ENCODE assay signal across 13 mouse cellular contexts in the genomic region with DNA sequence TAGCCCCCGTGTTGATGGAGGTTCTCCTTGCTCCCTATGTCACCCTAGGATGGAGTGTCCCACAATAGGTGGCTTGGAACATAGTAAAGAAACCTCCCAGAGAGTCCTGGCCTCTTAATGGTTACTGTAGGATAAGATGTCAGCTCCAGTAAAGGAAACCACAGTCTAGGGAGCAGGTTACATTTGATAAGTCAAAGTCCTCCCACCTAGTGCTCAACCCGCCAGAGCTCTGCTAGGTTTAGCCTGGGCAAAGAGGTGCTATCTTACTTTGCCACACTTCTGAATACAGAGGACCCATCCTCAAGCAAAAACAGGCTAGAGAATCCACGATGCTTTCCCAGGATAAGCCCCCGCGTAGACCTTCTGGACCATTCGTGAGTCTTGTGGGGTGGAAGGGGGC. TPM values are rescaled to one million over a fixed set of nuclear protein-coding genes. Genes with fewer than 3 reads are reported as not detected.
A peak's percentile ranks its signal among the peaks of the same experiment; 100 is the strongest.
DNase-seq lines count a peak whose midpoint lies in the region; ATAC-seq and TF ChIP-seq lines count a peak whose summit lies in the region.
"Had no signal": no experiment of that assay in that cellular context is flagged by ENCODE, and none has a peak within 500 bp of the region (broad histone marks: within the 10 kb centered on the region; RNA-seq: fewer than 3 reads in every experiment).

No protein-coding gene starts in this region.

- H3K4me1 ChIP-seq in kidney, embryonic 14.5 days (ENCODE audit: control insufficient read depth, insufficient read depth, low read length): peaks cover 29% of the 10 kb centered on the region
- peaks cover 8% of the 10 kb centered on the region for H3K4me1 ChIP-seq in brown adipose tissue, adult 24 weeks (ENCODE audit: control insufficient read depth, insufficient read depth, insufficient read length, low read length)
- peaks cover 16% of the 10 kb centered on the region; the same call in 1 of the 2 replicates for H3K4me1 ChIP-seq in hindbrain, embryonic 14.5 days (replicated peaks; ENCODE audit: control insufficient read depth, insufficient read depth, low read length)
- H3K4me1 ChIP-seq in liver, embryonic 16.5 days (ENCODE audit: control insufficient read depth, low read depth, low read length): peaks cover 72% of the 10 kb centered on the region

- H3K9me3 ChIP-seq in kidney, embryonic 14.5 days (ENCODE audit: control insufficient read depth, low read length): no peaks in the 10 kb centered on the region
- H3K9me3 ChIP-seq in hindbrain, embryonic 14.5 days (ENCODE audit: control insufficient read depth, low read length): no peaks in the 10 kb centered on the region
- H3K9me3 ChIP-seq in liver, embryonic 16.5 days (replicated peaks; ENCODE audit: control insufficient read depth, low read length): no peaks in the 10 kb centered on the region
- H3K9me3 ChIP-seq: midbrain, embryonic 15.5 days had no signal

- no peak overlapping the region; the same call in 1 of the 2 replicates for H3K4me3 ChIP-seq in kidney, embryonic 14.5 days (ENCODE audit: low read length)
- H3K4me3 ChIP-seq in brown adipose tissue, adult 24 weeks (ENCODE audit: insufficient read depth, low read depth, low read length): peak overlapping the region; percentile 77
- H3K4me3 ChIP-seq in hindbrain, embryonic 14.5 days (replicated peaks; ENCODE audit: low read length): no peak overlapping the region
- H3K4me3 ChIP-seq in liver, embryonic 16.5 days (ENCODE audit: low read depth, low read length): no peak overlapping the region
- no peak overlapping the region for H3K4me3 ChIP-seq in layer of hippocampus, adult 2 months

- no peak for ATAC-seq in kidney, embryonic 14.5 days (ENCODE audit: low FRiP score, low TSS enrichment)
- ATAC-seq in hindbrain, embryonic 14.5 days (ENCODE audit: low FRiP score): no peak
- peak; percentile 37 for ATAC-seq in liver, embryonic 16.5 days (ENCODE audit: low read depth)
- ATAC-seq: midbrain, embryonic 15.5 days had no signal

- DNase-seq in kidney, postnatal 10 days: no peak
- DNase-seq in hindbrain, embryonic 14.5 days (ENCODE audit: low spot score): no peak
- DNase-seq in right cerebral cortex, postnatal 14 days: no peak
- no peak for DNase-seq in thymus, postnatal 14 days
- DNase-seq in layer of hippocampus, adult 2 months (ENCODE audit: low spot score in 2 of 2): no peak
- DNase-seq: right cerebral cortex, postnatal 4 days had no signal

- no peaks in the 10 kb centered on the region for H3K27me3 ChIP-seq in kidney, embryonic 14.5 days (ENCODE audit: control insufficient read depth, insufficient read depth, low read length)
- peaks cover 15% of the 10 kb centered on the region for H3K27me3 ChIP-seq in hindbrain, embryonic 14.5 days (ENCODE audit: control insufficient read depth, insufficient read depth, low read length)
- no peaks in the 10 kb centered on the region for H3K27me3 ChIP-seq in liver, embryonic 16.5 days (ENCODE audit: control insufficient read depth, insufficient read depth, low read depth, low read length)

- H3K36me3 ChIP-seq in kidney, embryonic 14.5 days (ENCODE audit: control insufficient read depth, insufficient read depth, low read length): no peaks in the 10 kb centered on the region
- no peaks in the 10 kb centered on the region for H3K36me3 ChIP-seq in hindbrain, embryonic 14.5 days (replicated peaks; ENCODE audit: control insufficient read depth, insufficient read depth)
- no peaks in the 10 kb centered on the region for H3K36me3 ChIP-seq in liver, embryonic 16.5 days (ENCODE audit: control insufficient read depth, insufficient read depth)
- H3K36me3 ChIP-seq: midbrain, embryonic 15.5 days had no signal

- WGBS in kidney, embryonic 14.5 days: 79% methylated on average over 6 of the region's 6 CpGs
- WGBS in hindbrain, embryonic 14.5 days: 92% methylated on average over 6 of the region's 6 CpGs
- 27% methylated on average over 6 of the region's 6 CpGs for WGBS in liver, embryonic 16.5 days (ENCODE audit: insufficient replicate concordance)

- H3K27ac ChIP-seq in kidney, embryonic 14.5 days (ENCODE audit: low read depth, low read length): no peak overlapping the region
- H3K27ac ChIP-seq in brown adipose tissue, adult 24 weeks (replicated peaks; ENCODE audit: low read depth, low read length): peak overlapping the region; percentile 15; the same call in 1 of the 2 replicates
- no peak overlapping the region for H3K27ac ChIP-seq in hindbrain, embryonic 14.5 days
- H3K27ac ChIP-seq in liver, embryonic 16.5 days (ENCODE audit: low read length): peak overlapping the region; percentile 77
- H3K27ac ChIP-seq in layer of hippocampus, adult 2 months: no peak overlapping the region
- H3K27ac ChIP-seq: midbrain, embryonic 15.5 days had no signal

- no peak overlapping the region for H3K9ac ChIP-seq in kidney, embryonic 14.5 days (ENCODE audit: low read depth, low read length)
- no peak overlapping the region for H3K9ac ChIP-seq in hindbrain, embryonic 14.5 days
- peak overlapping the region; percentile 35 for H3K9ac ChIP-seq in liver, embryonic 16.5 days (ENCODE audit: low read depth, low read length)
- H3K9ac ChIP-seq: midbrain, embryonic 15.5 days had no signal

- H3K4me2 ChIP-seq in kidney, embryonic 14.5 days (replicated peaks; ENCODE audit: low read depth, low read length): peak overlapping the region; percentile 81
- 0 out of 2 replicates have a peak overlapping the region, but pooled peaks have one; percentile 66 for H3K4me2 ChIP-seq in hindbrain, embryonic 14.5 days (replicated peaks)
- H3K4me2 ChIP-seq in liver, embryonic 16.5 days (ENCODE audit: low read depth, low read length): peak overlapping the region; percentile 93

- TF ChIP-seq CTCF in layer of hippocampus, adult 2 months (conservative IDR thresholded peaks at IDR 0.05): no peak

RNA-seq across cellular contexts. Expression of a gene that starts 1.1 kb away (rescaled TPM):
- polyA plus RNA-seq in kidney, embryonic 14.5 days (2014; fragmentation: Nextera tagmentation; extraction: Ambion mirVana): not detected in 2 replicates
- not detected in 2 replicates for polyA plus RNA-seq in brown adipose tissue, adult 24 weeks (2012; ENCODE audit: insufficient read depth, insufficient read length, missing spikeins)
- polyA plus RNA-seq in hindbrain, embryonic 14.5 days (2014; fragmentation: Nextera tagmentation; extraction: Ambion mirVana): not detected in 2 replicates
- polyA plus RNA-seq in liver, embryonic 16.5 days (2015; fragmentation: Nextera tagmentation; extraction: Ambion mirVana): not detected in 2 replicates
- total RNA-seq in layer of hippocampus, adult 2 months (2021): not detected
- total RNA-seq: gastrocnemius, adult 8-10 months; layer of hippocampus, adult 18-20 months had no signal
- polyA plus RNA-seq: cortical plate, adult 2 months; midbrain, embryonic 15.5 days had no signal

RNA-seq across cellular contexts. Expression of a gene that starts 2.3 kb away (rescaled TPM):
- 3.8 and 6.4 TPM in 2 replicates for polyA plus RNA-seq in kidney, embryonic 14.5 days (2014; fragmentation: Nextera tagmentation; extraction: Ambion mirVana)
- 2.5 and 3.3 TPM in 2 replicates for polyA plus RNA-seq in brown adipose tissue, adult 24 weeks (2012; ENCODE audit: insufficient read depth, insufficient read length, missing spikeins)
- polyA plus RNA-seq in hindbrain, embryonic 14.5 days (2014; fragmentation: Nextera tagmentation; extraction: Ambion mirVana): 2.2 and 2.3 TPM in 2 replicates
- polyA plus RNA-seq in liver, embryonic 16.5 days (2015; fragmentation: Nextera tagmentation; extraction: Ambion mirVana): 1.3 and 1.4 TPM in 2 replicates
- 1 to 10 TPM; 1.3 to 1.4 TPM for total RNA-seq in layer of hippocampus, adult 2 months (2021)

RNA-seq across cellular contexts. Expression of a gene that starts 16.4 kb away (rescaled TPM):
- polyA plus RNA-seq in kidney, embryonic 14.5 days (2014; fragmentation: Nextera tagmentation; extraction: Ambion mirVana): 0.20 and 0.28 TPM in 2 replicates
- not detected in 2 replicates for polyA plus RNA-seq in brown adipose tissue, adult 24 weeks (2012; ENCODE audit: insufficient read depth, insufficient read length, missing spikeins)
- polyA plus RNA-seq in hindbrain, embryonic 14.5 days (2014; fragmentation: Nextera tagmentation; extraction: Ambion mirVana): 0.20 and 0.33 TPM in 2 replicates
- 6.5 and 6.8 TPM in 2 replicates for polyA plus RNA-seq in liver, embryonic 16.5 days (2015; fragmentation: Nextera tagmentation; extraction: Ambion mirVana)
- total RNA-seq in layer of hippocampus, adult 2 months (2021): not detected
- total RNA-seq: layer of hippocampus, adult 18-20 months had no signal

RNA-seq across cellular contexts. Expression of a gene that starts 20.4 kb away (rescaled TPM):
- polyA plus RNA-seq in kidney, embryonic 14.5 days (2014; fragmentation: Nextera tagmentation; extraction: Ambion mirVana): 2.3 and 4.9 TPM in 2 replicates
- polyA plus RNA-seq in brown adipose tissue, adult 24 weeks (2012; ENCODE audit: insufficient read depth, insufficient read length, missing spikeins): not detected in 2 replicates
- polyA plus RNA-seq in hindbrain, embryonic 14.5 days (2014; fragmentation: Nextera tagmentation; extraction: Ambion mirVana): not detected in 2 replicates
- polyA plus RNA-seq in liver, embryonic 16.5 days (2015; fragmentation: Nextera tagmentation; extraction: Ambion mirVana): 0.74 and 0.96 TPM in 2 replicates
- not detected for total RNA-seq in layer of hippocampus, adult 2 months (2021)
- total RNA-seq: layer of hippocampus, adult 18-20 months had no signal

RNA-seq across cellular contexts. Expression of a gene that starts 21.8 kb away (rescaled TPM):
- polyA plus RNA-seq in kidney, embryonic 14.5 days (2014; fragmentation: Nextera tagmentation; extraction: Ambion mirVana): 12.4 and 15.1 TPM in 2 replicates
- 3.2 TPM in 1 of 2 replicates, not detected in the other for polyA plus RNA-seq in brown adipose tissue, adult 24 weeks (2012; ENCODE audit: insufficient read depth, insufficient read length, missing spikeins)
- polyA plus RNA-seq in hindbrain, embryonic 14.5 days (2014; fragmentation: Nextera tagmentation; extraction: Ambion mirVana): 5.4 and 7.6 TPM in 2 replicates
- 0.46 and 0.76 TPM in 2 replicates for polyA plus RNA-seq in liver, embryonic 16.5 days (2015; fragmentation: Nextera tagmentation; extraction: Ambion mirVana)
- 1 to 10 TPM in 1 of 2 experiments, under 1 TPM in 1; 0.64 to 1.0 TPM for total RNA-seq in layer of hippocampus, adult 2 months (2021)

Comparison
In these comparisons a context has a peak if more than half of its experiments do, and no peak if none do; other contexts are left out.
1. H3K27ac ChIP-seq: peak in brown adipose tissue, adult 24 weeks (single experiment) and liver, embryonic 16.5 days (single experiment); none in kidney, embryonic 14.5 days (single experiment), hindbrain, embryonic 14.5 days (single experiment) and layer of hippocampus, adult 2 months (single experiment).
2. Peak in every context shown above with its lines, with median percentiles within 50 percentile points of each other: H3K4me2 ChIP-seq.